Mouse (Mus musculus): ENCODE results near the gene Senp3.

DNA sequence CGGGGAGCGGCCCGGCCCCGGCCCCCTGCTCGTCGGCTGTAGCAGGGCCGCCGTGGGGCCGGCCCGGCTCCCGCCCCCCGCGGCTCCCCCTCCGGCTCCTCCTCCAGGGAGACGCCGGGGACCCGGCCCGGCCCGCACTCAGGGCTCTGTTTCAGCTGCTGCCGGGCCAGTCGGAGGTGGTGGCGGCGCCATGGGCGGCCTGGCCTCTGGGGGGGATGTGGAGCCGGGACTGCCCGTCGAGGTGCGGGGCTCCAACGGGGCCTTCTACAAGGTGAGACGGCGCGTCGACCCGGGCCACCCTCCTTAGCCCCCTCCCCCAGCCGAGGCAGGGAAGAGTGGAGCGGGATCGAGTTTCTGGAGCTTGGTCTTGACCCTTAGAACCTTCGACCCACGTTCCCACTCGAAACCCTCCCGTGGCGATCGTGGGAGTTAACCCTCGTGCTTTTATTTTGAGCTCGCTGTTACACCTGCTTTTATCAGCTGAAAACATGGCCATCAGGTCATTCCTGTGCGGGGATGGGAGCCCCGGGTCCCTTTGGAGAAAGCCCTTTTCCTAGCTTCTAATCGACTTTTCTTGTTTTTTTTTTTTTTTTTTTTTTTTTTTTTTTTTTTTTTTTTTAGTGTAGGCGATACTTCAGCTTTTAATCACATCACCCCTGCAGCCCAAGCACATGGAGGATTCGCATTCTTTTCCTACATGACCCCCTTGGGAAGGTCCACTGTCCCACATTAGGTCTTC is 48.6 kb downstream of the Senp3 start:
- TF ChIP-seq POLR2A (IDR thresholded peaks at IDR 0.05; ENCODE audit: control insufficient read depth, extremely low read depth, insufficient read depth, low read length, poor library complexity) (no peak), CTCF (IDR thresholded peaks at IDR 0.05; ENCODE audit: borderline replicate concordance, control insufficient read depth, extremely low read depth, insufficient read depth, low read length, poor library complexity) (no peak)
